Mouse (Mus musculus) induced T-regulatory cell, adult 2 months (primary cell): Measurements from ENCODE around the gene Msi1.
"Not testable (repeated sequence)": the region's sequence is repeated elsewhere in the genome, so short reads cannot be mapped to it uniquely, and the experiment has no call there.

Experiments
- DNase-seq: peaks from one replicate; pipeline ENCODE4 v3.0.0-alpha.2; 2012; ENCODE audit warnings: low read depth

Gene Msi1

DNA sequence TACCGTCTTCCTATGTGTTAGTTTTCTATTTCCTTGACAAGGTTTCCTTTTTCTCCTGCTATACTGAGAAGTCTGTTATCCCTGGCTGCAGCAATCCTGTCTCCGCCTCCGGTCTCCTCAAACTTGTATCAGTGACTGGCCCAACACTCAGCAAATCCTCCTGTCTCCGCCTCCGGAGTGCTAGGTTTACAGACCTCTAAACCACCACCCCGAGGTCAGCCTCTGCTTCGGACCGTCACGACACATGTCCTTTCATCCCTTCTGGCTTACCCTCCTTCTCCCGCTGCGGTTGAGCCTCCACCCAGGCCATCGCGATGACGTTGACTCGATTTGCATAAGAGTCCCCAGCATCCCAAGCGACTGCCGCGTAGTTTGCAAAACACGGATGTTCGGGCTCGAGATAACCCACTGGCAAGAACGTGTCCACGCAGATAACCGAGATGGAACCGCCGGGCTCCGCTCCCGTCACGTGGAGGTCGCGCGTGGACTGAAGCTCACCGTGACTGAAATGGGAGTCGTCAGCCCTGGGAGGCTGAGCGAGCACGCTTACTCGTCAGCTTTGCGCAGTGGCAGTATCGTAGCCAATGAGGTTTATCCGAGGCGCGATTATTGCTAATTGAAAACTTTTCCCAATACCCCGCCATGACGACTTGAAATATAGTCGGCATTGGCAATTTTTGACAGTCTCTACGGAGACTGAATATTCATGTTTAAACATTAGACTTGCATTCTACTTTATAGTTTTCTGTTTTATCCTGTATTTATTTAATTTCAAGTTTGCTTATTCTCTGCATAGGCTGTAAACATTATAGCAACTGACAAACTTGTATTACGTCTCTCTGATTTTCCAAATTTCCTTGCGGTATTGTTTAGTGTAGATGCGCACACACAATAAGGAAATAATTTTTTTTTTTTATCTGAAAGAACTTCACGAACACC is 60.6 kb downstream of the Msi1 start:
- DNase-seq = peak; percentile 97

DNA sequence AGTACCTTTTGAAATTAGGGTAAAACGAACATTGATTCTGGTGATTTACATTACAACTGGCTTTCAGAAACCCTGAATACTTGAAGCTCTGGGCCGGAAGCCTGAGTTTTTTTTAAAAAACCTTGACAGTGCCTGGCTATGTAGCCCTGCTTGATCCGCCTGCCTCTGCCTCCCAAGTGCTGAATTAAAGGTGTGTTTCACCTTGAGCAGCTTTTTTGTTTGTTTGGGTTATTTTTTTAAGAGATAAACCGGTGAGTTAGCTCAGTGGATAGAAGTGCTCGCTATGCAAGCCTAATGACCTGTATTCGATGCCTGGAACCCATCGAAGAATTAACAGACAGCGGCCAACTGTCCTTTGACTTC is 61.2 kb downstream of the Msi1 start:
- no peak for DNase-seq

DNA sequence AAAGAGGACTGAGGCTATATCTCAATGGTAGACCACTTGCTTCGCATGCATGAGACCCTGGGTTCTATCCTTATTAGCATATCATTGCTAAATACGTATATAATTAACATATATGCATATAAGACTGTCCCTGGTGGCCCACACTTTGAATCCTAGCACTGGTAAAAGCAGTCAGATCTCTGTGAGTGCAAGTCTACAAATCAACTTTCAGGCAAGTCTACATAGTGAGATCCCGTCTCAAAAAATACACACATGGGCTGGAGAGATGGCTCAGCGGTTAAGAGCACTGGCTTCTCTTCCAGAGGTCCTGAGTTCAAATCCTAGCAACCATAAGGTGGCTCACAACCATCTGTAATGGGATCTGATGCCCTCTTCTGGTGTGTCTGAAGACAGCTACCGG is 61.7 kb downstream of the Msi1 start:
- peak; percentile 51 for DNase-seq

DNA sequence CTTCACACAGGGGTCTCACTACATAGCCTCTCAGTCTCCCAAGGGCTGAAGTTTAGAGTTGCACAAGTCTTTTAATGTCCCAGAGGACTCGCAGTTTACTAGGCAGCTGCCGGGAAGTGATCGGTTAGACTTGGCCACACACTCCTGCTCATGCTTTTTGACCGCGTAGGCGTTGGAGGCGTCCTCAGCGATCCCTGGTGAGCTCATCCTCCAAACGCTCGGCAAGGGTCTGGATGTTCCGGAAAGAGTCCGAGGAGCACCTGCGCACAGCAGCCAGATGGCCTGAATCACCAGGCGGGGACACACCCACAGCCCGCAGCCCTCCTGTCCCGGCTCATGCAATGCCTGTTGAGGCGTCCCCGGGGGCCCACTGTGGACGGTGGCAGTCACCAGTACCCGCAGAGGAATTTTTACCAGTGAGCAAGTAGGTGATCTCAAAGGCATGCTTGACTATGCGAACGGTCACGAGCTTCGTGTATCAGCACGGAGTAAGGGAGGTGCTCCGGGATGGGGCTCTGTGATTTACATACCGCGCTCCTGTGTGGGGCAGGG is 62.4 kb downstream of the Msi1 start:
- peak; percentile 70 for DNase-seq

DNA sequence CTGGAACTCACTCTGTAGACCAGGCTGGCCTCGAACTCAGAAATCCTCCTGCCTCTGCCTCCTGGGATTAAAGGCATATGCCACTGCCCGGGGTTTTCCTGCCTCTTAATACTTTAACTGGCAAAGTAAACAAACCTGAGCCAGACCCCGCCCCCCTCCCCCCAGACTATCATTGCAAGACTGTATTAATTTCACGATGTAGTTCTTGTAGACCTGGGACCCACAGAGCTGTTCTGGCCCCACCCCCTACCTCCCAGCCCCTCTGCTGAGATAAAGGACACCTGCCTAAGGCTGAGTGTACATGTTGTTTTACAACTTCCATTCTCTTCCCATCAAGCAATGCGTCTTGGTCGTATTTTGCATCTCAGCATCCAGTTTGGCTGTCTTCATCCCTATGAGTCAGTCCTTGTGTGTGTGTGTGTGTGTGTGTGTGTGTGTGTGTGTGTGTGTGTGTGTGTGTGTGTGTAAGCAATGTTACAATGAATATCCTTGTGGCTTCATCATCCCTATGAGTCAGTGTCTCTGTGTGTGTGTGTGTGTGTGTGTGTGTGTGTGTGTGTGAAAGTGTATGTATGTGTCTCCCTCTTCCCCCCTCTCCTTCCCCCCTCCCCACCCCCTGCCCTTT is 63.4 kb downstream of the Msi1 start:
- DNase-seq = no peak

DNA sequence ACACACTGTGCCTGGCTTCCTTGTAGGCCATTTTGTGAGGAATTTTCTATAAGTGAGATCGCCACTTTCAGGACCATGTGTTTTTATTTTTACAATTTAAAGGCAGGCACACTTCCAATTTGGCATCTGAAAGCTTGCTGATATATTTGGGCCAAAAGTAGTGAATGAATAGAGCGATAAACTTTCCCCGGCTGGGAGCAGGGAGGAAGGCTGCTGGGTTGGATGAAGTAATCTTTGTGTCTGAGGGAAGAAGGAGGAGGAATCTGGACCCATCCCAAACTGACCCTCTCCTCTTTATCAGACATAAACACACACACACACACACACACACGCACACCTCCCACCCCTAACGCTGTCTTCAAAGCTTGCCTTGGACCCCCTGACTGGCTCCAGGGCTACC is 64.0 kb downstream of the Msi1 start:
- DNase-seq = no peak

DNA sequence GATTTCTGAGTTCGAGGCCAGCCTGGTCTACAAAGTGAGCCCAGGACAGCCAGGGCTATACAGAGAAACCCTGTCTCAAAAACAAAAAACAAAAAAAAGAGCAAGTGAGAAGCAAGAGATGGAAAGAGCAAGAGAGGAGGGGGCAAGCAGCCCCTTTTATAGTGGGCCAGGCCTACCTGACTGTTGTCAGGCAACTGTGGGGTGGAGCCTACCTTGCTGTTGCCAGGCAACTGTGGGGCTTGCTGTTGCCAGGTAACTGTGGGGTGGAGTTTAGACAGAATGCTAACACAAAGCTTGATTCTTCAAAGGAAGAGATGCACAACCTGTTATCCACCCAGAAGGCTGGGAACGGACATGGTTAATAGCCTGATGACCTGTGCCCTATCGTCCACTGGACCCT is 66.2 kb downstream of the Msi1 start:
- DNase-seq = not testable (repeated sequence)

DNA sequence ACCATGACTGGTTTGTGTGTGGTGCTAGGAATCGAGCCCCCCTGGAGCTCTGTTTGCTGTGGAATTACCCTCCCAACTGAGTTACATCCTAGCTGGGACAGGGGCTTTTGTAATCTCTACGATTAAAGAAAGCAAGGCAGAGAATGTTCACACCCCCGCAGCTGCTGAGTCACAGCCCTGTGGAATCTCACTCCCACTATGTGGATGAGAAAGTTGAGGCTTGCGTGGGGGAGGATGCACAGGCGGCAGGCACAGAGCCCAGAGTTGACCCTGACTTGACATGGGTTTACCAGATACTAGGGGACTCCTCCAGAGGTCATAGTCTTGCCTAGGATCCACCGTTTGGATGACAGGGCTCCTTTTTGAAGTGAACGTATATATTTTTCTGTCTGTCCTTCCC is 67.6 kb downstream of the Msi1 start:
- DNase-seq = no peak

DNA sequence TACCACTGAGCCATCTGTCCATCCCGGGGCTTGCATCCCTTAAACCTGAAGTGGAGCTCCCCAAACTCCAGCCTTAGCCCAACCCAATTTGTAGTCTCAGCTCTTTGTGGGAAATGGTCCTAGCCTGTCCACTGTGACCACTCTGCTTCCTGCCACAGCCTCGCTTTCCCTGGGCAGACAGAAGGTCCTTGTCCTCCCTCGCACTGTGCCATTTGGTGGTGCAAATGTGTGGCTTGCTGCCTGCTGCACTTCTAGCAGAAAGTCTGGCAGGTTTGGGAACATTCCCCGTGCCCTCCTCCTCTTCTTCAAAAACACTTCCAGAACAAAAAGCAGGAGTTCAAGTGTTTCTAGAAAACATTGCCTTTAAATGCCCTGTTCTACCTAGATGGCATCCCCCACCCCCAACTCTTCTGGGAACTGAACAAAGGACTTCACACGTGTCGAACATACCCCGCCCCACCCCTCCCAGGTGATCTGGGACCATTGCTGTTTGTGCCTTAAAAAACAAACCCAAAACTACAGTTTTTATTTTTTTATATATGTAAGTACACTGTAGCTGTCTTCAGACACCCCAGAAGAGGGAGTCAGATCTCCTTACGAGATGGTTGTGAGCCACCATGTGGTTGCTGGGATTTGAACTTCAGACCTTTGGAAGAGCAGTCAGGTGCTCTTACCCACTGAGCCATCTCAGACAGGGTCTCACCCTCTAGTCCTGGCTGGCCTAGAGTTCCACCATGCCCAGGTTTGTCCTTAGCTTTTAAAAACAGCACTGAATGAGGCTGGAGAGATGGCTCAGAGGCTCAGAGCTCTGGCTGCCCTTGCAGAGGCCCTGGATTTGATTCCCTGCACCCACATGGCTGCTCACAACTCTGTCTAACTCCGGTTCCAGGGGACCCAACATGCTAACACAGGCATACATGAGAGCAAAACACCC is 69.2 kb downstream of the Msi1 start:
- DNase-seq = no peak

DNA sequence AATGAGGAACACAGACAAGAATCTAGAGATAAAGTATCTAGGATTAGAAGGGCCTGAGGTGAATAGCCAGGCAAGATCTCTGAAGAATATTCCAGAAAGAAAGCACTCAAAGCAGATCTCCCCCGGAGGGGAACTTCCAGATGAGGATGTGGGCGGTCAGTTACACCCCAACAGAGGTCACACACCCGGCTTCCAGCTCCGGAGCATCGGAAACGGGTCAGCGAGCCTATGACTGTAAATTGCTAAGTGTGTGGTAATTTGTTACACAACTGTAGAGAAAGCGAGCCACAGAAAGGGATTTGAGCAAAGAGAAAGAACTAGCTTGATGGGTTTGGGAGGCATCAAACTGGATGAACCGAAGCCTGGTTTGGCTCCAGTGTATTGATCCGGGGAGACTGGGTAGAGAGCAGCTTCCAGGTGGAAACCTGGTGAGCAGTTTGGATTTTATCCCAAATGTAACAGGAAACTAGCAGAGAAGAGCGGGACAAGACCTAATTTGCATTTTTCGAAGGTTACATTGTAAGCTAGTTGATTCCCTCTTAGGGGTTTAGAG is 71.1 kb downstream of the Msi1 start:
- no peak for DNase-seq

DNA sequence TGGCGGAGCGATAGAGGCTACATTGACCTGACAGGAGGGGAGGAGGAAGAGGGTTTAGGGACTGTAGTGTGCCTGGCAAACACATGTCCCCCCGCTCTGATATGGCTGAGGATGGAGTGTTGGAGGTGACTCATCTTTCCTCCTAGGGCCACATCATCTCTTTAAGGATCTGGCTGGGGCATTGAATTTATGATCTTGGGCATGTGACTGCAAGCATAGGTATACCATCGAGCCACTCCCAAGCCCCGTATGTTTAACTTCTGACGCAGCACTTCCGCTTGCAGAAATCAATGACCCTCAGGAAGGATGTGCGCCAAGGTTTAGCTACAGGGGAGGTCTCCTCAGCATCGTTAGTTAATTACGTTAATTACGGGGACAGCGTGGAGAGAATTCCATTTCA is 73.6 kb downstream of the Msi1 start:
- DNase-seq = no peak
